25 mouse cellular contexts compared by ENCODE assay signal in the genomic region with DNA sequence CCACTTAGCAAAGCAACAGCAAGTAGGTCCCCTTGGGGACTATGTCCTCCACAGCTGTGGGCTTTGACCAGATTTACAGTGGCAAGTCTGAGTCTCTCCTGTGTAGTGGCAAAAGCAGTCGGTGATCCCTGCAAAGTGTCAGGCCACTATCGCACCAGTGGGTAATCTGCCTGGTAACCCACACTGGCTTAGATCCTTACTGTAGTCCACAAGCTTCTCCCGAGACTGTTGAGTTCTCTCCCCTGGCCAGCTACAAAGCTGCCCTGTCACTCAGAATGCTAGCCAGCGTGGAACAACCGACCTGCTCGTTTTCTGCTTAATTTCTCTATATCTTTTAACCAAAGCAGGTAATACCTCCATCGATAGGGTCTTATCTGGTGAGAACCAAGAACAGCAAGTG. TPM values are rescaled to one million over a fixed set of nuclear protein-coding genes. Genes with fewer than 3 reads are reported as not detected.
DNase-seq lines count a peak whose midpoint lies in the region; ATAC-seq and TF ChIP-seq lines count a peak whose summit lies in the region.
"Had no signal": no experiment of that assay in that cellular context is flagged by ENCODE, and none has a peak within 500 bp of the region (broad histone marks: within the 10 kb centered on the region; RNA-seq: fewer than 3 reads in every experiment).

No protein-coding gene starts in this region.

- WGBS in kidney, adult 2 months = 78% methylated on average over 7 of the region's 7 CpGs
- WGBS in forebrain, embryonic 16.5 days = 64% methylated on average over 7 of the region's 7 CpGs
- 67% methylated on average over 7 of the region's 7 CpGs for WGBS in midbrain, embryonic 15.5 days

- H3K9ac ChIP-seq in forebrain, embryonic 16.5 days (replicated peaks; ENCODE audit: low read depth, low read length) = no peak overlapping the region
- H3K9ac ChIP-seq in midbrain, embryonic 15.5 days = no peak overlapping the region
- H3K9ac ChIP-seq: heart, embryonic 13.5 days; liver, embryonic 14.5 days; lung, embryonic 14.5 days; stomach, embryonic 15.5 days had no signal

- H3K4me3 ChIP-seq in kidney, adult 2 months (ENCODE audit: insufficient read depth, low read depth, low read length) = no peak overlapping the region
- no peak overlapping the region for H3K4me3 ChIP-seq in forebrain, embryonic 16.5 days (replicated peaks; ENCODE audit: low read length)
- no peak overlapping the region for H3K4me3 ChIP-seq in midbrain, embryonic 15.5 days
- H3K4me3 ChIP-seq: heart, embryonic 13.5 days; megakaryocyte, embryonic 14.5 days; stomach, embryonic 15.5 days had no signal

- DNase-seq in heart, adult 11 months = peak; percentile 69
- DNase-seq in heart, adult 9 months (ENCODE audit: low spot score in 2 of 2) = no peak
- peak; percentile 2 for DNase-seq in kidney, postnatal 10 days
- no peak for DNase-seq in kidney, adult 2 months
- no peak for DNase-seq in cerebellum, adult 11 months
- DNase-seq in left cerebral cortex, adult 18-20 months (ENCODE audit: low spot score in 2 of 2) = no peak
- DNase-seq: adrenal gland, postnatal 14 days; cerebellum, adult 8-10 months; gastrocnemius, postnatal 10 days; heart, postnatal 36 days; kidney, adult 18-20 months; kidney, postnatal 14 days; lung, embryonic 14.5 days; thymus, adult 18-20 months had no signal

- no peak for TF ChIP-seq CTCF in kidney, adult 2 months (conservative IDR thresholded peaks at IDR 0.05; ENCODE audit: insufficient read depth, insufficient read length, low read depth, low read length)

- no peaks in the 10 kb centered on the region for H3K36me3 ChIP-seq in kidney, adult 2 months (ENCODE audit: control insufficient read depth, insufficient read depth, low read length)
- no peaks in the 10 kb centered on the region for H3K36me3 ChIP-seq in forebrain, embryonic 16.5 days (ENCODE audit: control insufficient read depth, insufficient read depth)
- no peaks in the 10 kb centered on the region for H3K36me3 ChIP-seq in midbrain, embryonic 15.5 days (replicated peaks)
- H3K36me3 ChIP-seq: heart, embryonic 13.5 days; stomach, embryonic 15.5 days had no signal

- TF ChIP-seq POLR2A in kidney, adult 2 months (IDR thresholded peaks at IDR 0.05; ENCODE audit: low read depth, low read length) = no peak

- no peaks in the 10 kb centered on the region for H3K9me3 ChIP-seq in forebrain, embryonic 16.5 days (ENCODE audit: control insufficient read depth, low read length)
- H3K9me3 ChIP-seq in midbrain, embryonic 15.5 days = no peaks in the 10 kb centered on the region
- H3K9me3 ChIP-seq: heart, embryonic 13.5 days; megakaryocyte, embryonic 14.5 days; stomach, embryonic 15.5 days had no signal

- H3K4me2 ChIP-seq in forebrain, embryonic 16.5 days (ENCODE audit: low read length) = no peak overlapping the region
- H3K4me2 ChIP-seq in midbrain, embryonic 15.5 days = no peak overlapping the region
- H3K4me2 ChIP-seq: heart, embryonic 13.5 days; lung, embryonic 14.5 days; stomach, embryonic 15.5 days had no signal

- no peaks in the 10 kb centered on the region for H3K27me3 ChIP-seq in kidney, adult 2 months (replicated peaks; ENCODE audit: control insufficient read depth, insufficient read depth, low read length)
- H3K27me3 ChIP-seq in forebrain, embryonic 16.5 days (replicated peaks; ENCODE audit: control insufficient read depth, insufficient read depth, low read length) = no peaks in the 10 kb centered on the region
- H3K27me3 ChIP-seq in midbrain, embryonic 15.5 days (replicated peaks) = no peaks in the 10 kb centered on the region
- H3K27me3 ChIP-seq: stomach, embryonic 15.5 days had no signal

- ATAC-seq in forebrain, embryonic 16.5 days = no peak
- ATAC-seq in midbrain, embryonic 15.5 days (replicated peaks) = no peak
- ATAC-seq: CD4-positive, CD25-positive, alpha-beta regulatory T cell, adult 4 months had no signal

- H3K4me1 ChIP-seq in kidney, adult 2 months (ENCODE audit: control insufficient read depth, insufficient read depth, low read length) = no peaks in the 10 kb centered on the region
- peaks cover 55% of the 10 kb centered on the region for H3K4me1 ChIP-seq in forebrain, embryonic 16.5 days (replicated peaks; ENCODE audit: control insufficient read depth, insufficient read depth, low read length)
- H3K4me1 ChIP-seq in midbrain, embryonic 15.5 days = peaks cover 42% of the 10 kb centered on the region

- no peak overlapping the region for H3K27ac ChIP-seq in kidney, adult 2 months (ENCODE audit: insufficient read depth, low read depth, low read length)
- H3K27ac ChIP-seq in forebrain, embryonic 16.5 days (ENCODE audit: low read length) = peak overlapping the region; percentile 90
- H3K27ac ChIP-seq in midbrain, embryonic 15.5 days = peak overlapping the region; percentile 90; the same call in 1 of the 2 replicates
- H3K27ac ChIP-seq: heart, embryonic 13.5 days; liver, embryonic 14.5 days; stomach, embryonic 15.5 days had no signal

RNA-seq across cellular contexts. Expression of a gene that starts 39.7 kb away (rescaled TPM):
- polyA plus RNA-seq in kidney, adult 2 months (2012; rRNA removed) = 0.05 and 0.58 TPM in 2 replicates
- not detected in 2 replicates for polyA plus RNA-seq in forebrain, embryonic 16.5 days (2015; fragmentation: Nextera tagmentation; extraction: Ambion mirVana)
- not detected in 2 replicates for polyA plus RNA-seq in midbrain, embryonic 15.5 days (2015; fragmentation: Nextera tagmentation; extraction: Ambion mirVana)
- not detected for total RNA-seq in left cerebral cortex, adult 18-20 months (2021)
- total RNA-seq: gastrocnemius, postnatal 10 days; granulocyte monocyte progenitor cell, adult 5-6 weeks; layer of hippocampus, adult 8-10 months; left cerebral cortex, postnatal 25 days had no signal
- polyA plus RNA-seq: lung, embryonic 14.5 days; neural tube, embryonic 14.5 days had no signal

RNA-seq across cellular contexts. Expression of a gene that starts 44.9 kb away (rescaled TPM):
- polyA plus RNA-seq in kidney, adult 2 months (2012; rRNA removed) = 16.1 and 19.5 TPM in 2 replicates
- 45.0 and 45.6 TPM in 2 replicates for polyA plus RNA-seq in forebrain, embryonic 16.5 days (2015; fragmentation: Nextera tagmentation; extraction: Ambion mirVana)
- polyA plus RNA-seq in midbrain, embryonic 15.5 days (2015; fragmentation: Nextera tagmentation; extraction: Ambion mirVana) = 40.4 and 48.3 TPM in 2 replicates
- 10 to 100 TPM; 24.5 to 29.0 TPM for total RNA-seq in left cerebral cortex, adult 18-20 months (2021)

Comparison
In these comparisons a context has a peak if more than half of its experiments do, and no peak if none do; other contexts are left out.
1. DNase-seq: peak in heart, adult 11 months (single experiment) and kidney, postnatal 10 days (single experiment); none in heart, adult 9 months (0 of 2), kidney, adult 2 months (single experiment), cerebellum, adult 11 months (single experiment) and left cerebral cortex, adult 18-20 months (0 of 2).